9 mouse cellular contexts compared by ENCODE assay signal in the genomic region with DNA sequence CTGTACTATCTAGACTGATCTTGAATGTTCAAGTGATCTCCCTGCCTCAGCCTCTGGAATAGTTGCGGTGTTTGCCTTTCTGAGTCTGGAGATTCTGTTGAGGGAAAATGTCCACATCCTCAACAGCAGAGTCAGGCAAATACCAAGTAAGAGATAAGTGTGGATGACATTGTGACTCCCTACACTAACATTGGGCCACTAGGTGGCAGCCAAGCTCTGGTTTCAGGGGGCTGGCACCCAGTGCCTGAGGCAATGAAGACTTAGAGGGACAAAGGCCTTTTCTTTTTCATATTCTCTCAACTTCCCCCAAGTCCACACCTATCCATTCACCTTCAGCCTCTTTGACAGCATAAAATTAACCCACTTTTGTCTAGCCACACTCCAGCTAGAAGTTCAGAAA. TPM values are rescaled to one million over a fixed set of nuclear protein-coding genes. Genes with fewer than 3 reads are reported as not detected.
A peak's percentile ranks its signal among the peaks of the same experiment; 100 is the strongest.
DNase-seq lines count a peak whose midpoint lies in the region.
"Had no signal": no experiment of that assay in that cellular context is flagged by ENCODE, and none has a peak within 500 bp of the region (broad histone marks: within the 10 kb centered on the region; RNA-seq: fewer than 3 reads in every experiment).

No protein-coding gene starts in this region.

- H3K4me3 ChIP-seq in embryonic facial prominence, embryonic 10.5 days = no peak overlapping the region
- H3K4me3 ChIP-seq: embryonic facial prominence, embryonic 12.5 days had no signal

- H3K27ac ChIP-seq in embryonic facial prominence, embryonic 10.5 days (replicated peaks) = no peak overlapping the region
- H3K27ac ChIP-seq: embryonic facial prominence, embryonic 12.5 days had no signal

- peaks cover 8% of the 10 kb centered on the region; the same call in 1 of the 2 replicates for H3K27me3 ChIP-seq in embryonic facial prominence, embryonic 10.5 days (replicated peaks; ENCODE audit: low read depth, poor library complexity, severe bottlenecking)
- H3K27me3 ChIP-seq in splenic B cell, adult 2 months (ENCODE audit: control insufficient read depth, insufficient read depth, low read length, poor library complexity, severe bottlenecking) = no peaks in the 10 kb centered on the region
- H3K27me3 ChIP-seq: embryonic facial prominence, embryonic 12.5 days had no signal

- H3K4me1 ChIP-seq in embryonic facial prominence, embryonic 10.5 days = no peaks in the 10 kb centered on the region
- H3K4me1 ChIP-seq: embryonic facial prominence, embryonic 12.5 days had no signal

- no peaks in the 10 kb centered on the region for H3K36me3 ChIP-seq in embryonic facial prominence, embryonic 10.5 days (replicated peaks)
- H3K36me3 ChIP-seq in splenic B cell, adult 2 months (ENCODE audit: control insufficient read depth, insufficient read depth, low read length, poor library complexity, severe bottlenecking) = no peaks in the 10 kb centered on the region
- H3K36me3 ChIP-seq: embryonic facial prominence, embryonic 12.5 days had no signal

- 22% methylated on average over 1 of the region's 1 CpGs for WGBS in embryonic facial prominence, embryonic 10.5 days

- no peaks in the 10 kb centered on the region for H3K9me3 ChIP-seq in embryonic facial prominence, embryonic 10.5 days
- H3K9me3 ChIP-seq: embryonic facial prominence, embryonic 12.5 days had no signal

- DNase-seq in B cell, adult 2 months = peak; percentile 79 to 82
- DNase-seq in adrenal gland, postnatal 14 days = peak; percentile 92
- peak; percentile 84 for DNase-seq in embryonic facial prominence, embryonic 10.5 days (ENCODE audit: low spot score)
- DNase-seq in heart, adult 8-10 months (ENCODE audit: low spot score) = peak; percentile 83
- peak; percentile 89 for DNase-seq in kidney, adult 9 months
- peak; percentile 83 for DNase-seq in liver
- DNase-seq in naive thymus-derived CD4-positive, alpha-beta T cell, adult 2 months (ENCODE audit: low read depth) = peak; percentile 78
- DNase-seq in splenic B cell, adult 2 months (ENCODE audit: low read depth, low spot score) = peak; percentile 82

RNA-seq across cellular contexts. Expression of gene Pla2g3, which starts 15.6 kb away (rescaled TPM):
- 0.15 and 0.19 TPM in 2 replicates for total RNA-seq in adrenal gland, postnatal 14 days (2021)
- 1.6 and 2.0 TPM in 2 replicates for polyA plus RNA-seq in embryonic facial prominence, embryonic 10.5 days (2016; fragmentation: Nextera tagmentation; extraction: Ambion mirVana)
- total RNA-seq in heart, adult 8-10 months (2022) = under 1 TPM in 2 of 4 experiments, not detected in 2; 0.14 to 0.16 TPM

RNA-seq across cellular contexts. Expression of gene Rnf185, which starts 20.3 kb away (rescaled TPM):
- 28.9 and 33.8 TPM in 2 replicates for total RNA-seq in adrenal gland, postnatal 14 days (2021)
- 37.6 and 40.2 TPM in 2 replicates for polyA plus RNA-seq in embryonic facial prominence, embryonic 10.5 days (2016; fragmentation: Nextera tagmentation; extraction: Ambion mirVana)
- total RNA-seq in heart, adult 8-10 months (2022) = 10 to 100 TPM; 18.9 to 23.0 (median 20.4) TPM

RNA-seq across cellular contexts. Expression of gene Inpp5j, which starts 32.1 kb away (rescaled TPM):
- 0.75 and 0.82 TPM in 2 replicates for total RNA-seq in adrenal gland, postnatal 14 days (2021)
- polyA plus RNA-seq in embryonic facial prominence, embryonic 10.5 days (2016; fragmentation: Nextera tagmentation; extraction: Ambion mirVana) = 0.13 and 0.25 TPM in 2 replicates
- 10 to 100 TPM; 19.9 to 24.1 (median 22.7) TPM for total RNA-seq in heart, adult 8-10 months (2022)

RNA-seq across cellular contexts. Expression of gene Selenom, which starts 42.0 kb away (rescaled TPM):
- 33.6 and 33.8 TPM in 2 replicates for total RNA-seq in adrenal gland, postnatal 14 days (2021)
- polyA plus RNA-seq in embryonic facial prominence, embryonic 10.5 days (2016; fragmentation: Nextera tagmentation; extraction: Ambion mirVana) = 39.3 and 50.2 TPM in 2 replicates
- total RNA-seq in heart, adult 8-10 months (2022) = 10 to 100 TPM; 33.5 to 51.0 (median 41.9) TPM

Comparison
In these comparisons a context has a peak if more than half of its experiments do, and no peak if none do; other contexts are left out.
1. RNA of gene Inpp5j, which starts 32.1 kb away (total RNA-seq): 19.9 to 24.1 TPM in heart, adult 8-10 months; 0.75 to 0.82 TPM in adrenal gland, postnatal 14 days; every median in the first group is over 10 times any median in the second.
2. Peak in every context shown above with its lines, with median percentiles within 50 percentile points of each other: DNase-seq.